Mouse (Mus musculus): ENCODE measurements at regions not wholly inside any gene's neighbourhood (a gene's known extent, or its start where the extent isn't known, plus 50 kb on each side); places are given as distances from the start of the nearest gene placed in this dataset.

DNA sequence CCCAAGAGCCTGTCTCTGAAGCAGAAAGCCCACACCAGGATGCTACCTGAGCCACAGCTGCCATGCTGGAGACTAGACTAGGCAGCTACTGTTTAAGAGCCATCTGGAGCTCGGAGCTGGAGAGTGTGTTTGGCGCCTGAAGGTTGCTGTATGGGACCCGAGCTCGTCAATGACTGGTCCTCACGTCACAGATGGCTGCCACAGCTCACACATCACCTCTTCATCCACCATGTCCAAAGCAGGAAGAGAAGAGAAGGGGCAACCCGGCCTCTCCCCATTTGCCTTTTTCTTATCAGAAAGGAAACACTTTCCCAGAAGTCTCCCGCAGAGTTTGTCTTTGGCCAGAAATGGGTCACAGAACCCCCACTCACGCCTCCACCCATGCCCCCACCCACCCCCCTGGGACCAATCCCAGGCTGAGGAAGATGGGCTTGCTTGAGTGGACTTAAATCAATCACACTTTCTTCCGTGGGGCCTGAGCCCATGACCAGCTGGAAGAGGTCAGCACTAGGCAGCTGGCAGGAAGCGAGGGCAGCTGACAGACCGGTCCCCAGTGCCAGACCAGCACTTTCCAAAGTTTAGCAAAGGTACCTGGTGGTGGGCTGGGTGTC, 53.5 kb upstream of the Ptpn1 start:
- ATAC-seq (ENCODE audit: low FRiP score), result no peak
- H3K4me2 ChIP-seq, result no peak overlapping the region
- no peaks in the 10 kb centered on the region for H3K27me3 ChIP-seq (replicated peaks)
- H3K9me3 ChIP-seq (replicated peaks), result no peaks in the 10 kb centered on the region
- no peak overlapping the region for H3K9ac ChIP-seq (replicated peaks)
- H3K4me3 ChIP-seq (replicated peaks), result no peak overlapping the region
- H3K27ac ChIP-seq (replicated peaks), result no peak overlapping the region
- no peaks in the 10 kb centered on the region for H3K36me3 ChIP-seq
- WGBS, result 73% methylated on average over 11 of the region's 11 CpGs
- no peaks in the 10 kb centered on the region for H3K4me1 ChIP-seq

DNA sequence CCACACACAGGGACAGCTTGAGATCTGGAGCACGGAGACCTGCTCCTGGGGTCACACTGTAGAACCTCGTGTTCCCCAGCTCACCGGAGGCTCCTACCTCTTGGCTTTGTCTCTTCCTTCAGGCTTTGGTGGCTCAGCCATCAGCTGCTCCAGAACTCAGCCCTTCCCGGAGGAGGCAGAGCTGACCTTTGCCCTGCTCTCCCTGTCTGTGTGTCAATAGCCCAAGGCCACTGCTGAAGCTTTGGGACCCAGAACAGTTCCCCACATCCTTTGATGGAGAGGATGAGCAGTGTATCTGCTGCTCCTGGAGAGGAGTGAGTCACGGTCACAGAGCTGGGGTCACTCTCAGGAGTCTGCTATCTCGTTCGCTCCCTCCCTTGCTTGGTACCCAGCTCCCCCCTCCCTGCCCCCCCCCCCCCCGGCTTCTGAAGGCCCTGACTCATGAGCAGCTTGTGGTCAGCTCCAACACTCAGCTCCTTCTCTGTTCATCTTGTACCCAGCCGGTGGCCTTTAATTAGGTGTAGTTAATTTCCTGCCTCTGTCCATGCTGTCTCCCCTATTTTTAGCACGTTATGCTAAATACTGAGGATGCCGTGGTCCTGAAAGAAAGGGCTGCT, 54.5 kb upstream of the Ptpn1 start:
- no peak overlapping the region for H3K4me2 ChIP-seq
- H3K9ac ChIP-seq (replicated peaks), result no peak overlapping the region
- 60% methylated on average over 11 of the region's 11 CpGs for WGBS
- no peak overlapping the region for H3K27ac ChIP-seq (replicated peaks)
- H3K9me3 ChIP-seq (replicated peaks), result no peaks in the 10 kb centered on the region
- H3K4me3 ChIP-seq (replicated peaks), result no peak overlapping the region
- H3K4me1 ChIP-seq, result no peaks in the 10 kb centered on the region
- no peak for ATAC-seq (ENCODE audit: low FRiP score)
- H3K36me3 ChIP-seq, result no peaks in the 10 kb centered on the region
- H3K27me3 ChIP-seq (replicated peaks), result no peaks in the 10 kb centered on the region

DNA sequence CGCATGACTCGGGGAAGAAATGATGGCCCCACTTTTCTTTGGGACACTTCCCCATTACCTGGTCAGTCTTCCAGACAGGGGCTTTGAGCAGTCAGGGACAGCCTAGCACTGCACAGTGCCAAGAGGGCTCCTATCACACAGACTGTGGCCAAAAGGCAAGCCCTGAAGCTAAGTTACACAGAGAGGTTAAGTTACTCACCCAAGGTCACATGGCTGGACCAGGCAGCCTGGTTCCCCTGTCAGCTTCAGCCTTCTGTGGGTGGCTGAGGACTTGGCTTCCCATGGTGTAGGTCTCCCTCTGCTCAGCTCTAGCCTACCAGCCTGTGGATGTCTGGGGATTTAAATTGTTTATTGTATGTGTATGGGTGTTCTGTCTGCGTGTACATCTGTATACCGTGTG, 59.4 kb upstream of the Ptpn1 start:
- no peaks in the 10 kb centered on the region for H3K36me3 ChIP-seq
- H3K9me3 ChIP-seq (replicated peaks), result no peaks in the 10 kb centered on the region
- H3K27ac ChIP-seq (replicated peaks), result no peak overlapping the region
- no peak overlapping the region for H3K4me3 ChIP-seq (replicated peaks)
- ATAC-seq (ENCODE audit: low FRiP score), result no peak
- H3K4me1 ChIP-seq, result no peaks in the 10 kb centered on the region
- no peak overlapping the region for H3K9ac ChIP-seq (replicated peaks)
- WGBS, result 96% methylated on average over 4 of the region's 4 CpGs
- H3K4me2 ChIP-seq, result no peak overlapping the region
- H3K27me3 ChIP-seq (replicated peaks), result no peaks in the 10 kb centered on the region

GRCm38 (mm10) chr2:167870153-167870552, 61.7 kb upstream of the Ptpn1 start:
- ATAC-seq (ENCODE audit: low FRiP score), result no peak

GRCm38 (mm10) chr2:167866751-167867150, 65.1 kb upstream of the Ptpn1 start:
- Histone ChIP-seq H3K27ac (replicated peaks) (no peak overlapping the region), H3K36me3 (no peaks in the 10 kb centered on the region), H3K9me3 (replicated peaks) (no peaks in the 10 kb centered on the region), H3K27me3 (replicated peaks) (no peaks in the 10 kb centered on the region), H3K4me1 (peaks cover 22% of the 10 kb centered on the region), H3K9ac (replicated peaks) (no peak overlapping the region), H3K4me2 (no peak overlapping the region), H3K4me3 (replicated peaks) (no peak overlapping the region)
- WGBS, result 47% methylated on average over 10 of the region's 10 CpGs
- no peak for ATAC-seq (ENCODE audit: low FRiP score)

More at GRCm38 (mm10) chr2:167870153-167870552, 61.7 kb upstream of the Ptpn1 start:
- no peaks in the 10 kb centered on the region for H3K27me3 ChIP-seq (replicated peaks)
- no peaks in the 10 kb centered on the region for H3K36me3 ChIP-seq
- H3K9ac ChIP-seq (replicated peaks), result no peak overlapping the region
- no peaks in the 10 kb centered on the region for H3K9me3 ChIP-seq (replicated peaks)
- H3K4me3 ChIP-seq (replicated peaks), result no peak overlapping the region
- H3K27ac ChIP-seq (replicated peaks), result no peak overlapping the region
- H3K4me1 ChIP-seq, result peaks cover 8% of the 10 kb centered on the region
- H3K4me2 ChIP-seq, result no peak overlapping the region
- 85% methylated on average over 6 of the region's 6 CpGs for WGBS

DNA sequence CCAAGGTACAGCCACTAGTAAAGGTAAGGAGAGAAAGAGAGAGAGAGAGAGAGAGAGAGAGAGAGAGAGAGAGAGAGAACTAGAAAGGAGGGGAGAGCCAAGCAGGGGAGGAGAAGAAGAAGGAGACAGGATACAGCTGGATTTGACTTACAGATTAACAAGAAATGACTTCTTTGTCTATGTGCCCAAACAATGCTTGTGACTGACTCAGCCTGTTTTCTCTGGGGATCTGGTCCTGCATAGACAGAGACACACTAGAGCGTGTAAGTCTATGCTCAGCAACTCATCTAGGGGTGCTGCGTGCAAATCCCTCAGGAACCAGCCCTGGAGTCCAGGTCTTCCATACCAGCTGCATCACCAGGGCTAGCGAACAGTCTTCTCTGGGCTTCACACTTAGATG, 66.3 kb upstream of the Ptpn1 start:
- ATAC-seq (ENCODE audit: low FRiP score), result no peak
- H3K36me3 ChIP-seq, result no peaks in the 10 kb centered on the region
- no peaks in the 10 kb centered on the region for H3K27me3 ChIP-seq (replicated peaks)
- peaks cover 23% of the 10 kb centered on the region for H3K4me1 ChIP-seq
- 91% methylated on average over 3 of the region's 3 CpGs for WGBS
- H3K4me3 ChIP-seq (replicated peaks), result no peak overlapping the region
- no peaks in the 10 kb centered on the region for H3K9me3 ChIP-seq (replicated peaks)
- H3K27ac ChIP-seq (replicated peaks), result no peak overlapping the region
- no peak overlapping the region for H3K9ac ChIP-seq (replicated peaks)
- H3K4me2 ChIP-seq, result no peak overlapping the region

- no peaks in the 10 kb centered on the region for H3K36me3 ChIP-seq
- no peak overlapping the region for H3K9ac ChIP-seq (replicated peaks)
- 74% methylated on average over 7 of the region's 7 CpGs for WGBS
- H3K27me3 ChIP-seq (replicated peaks), result no peaks in the 10 kb centered on the region
- ATAC-seq (ENCODE audit: low FRiP score), result no peak
- no peak overlapping the region for H3K27ac ChIP-seq (replicated peaks)
- H3K9me3 ChIP-seq (replicated peaks), result no peaks in the 10 kb centered on the region
- no peak overlapping the region for H3K4me3 ChIP-seq (replicated peaks)
- H3K4me1 ChIP-seq, result peaks cover 30% of the 10 kb centered on the region
- no peak overlapping the region for H3K4me2 ChIP-seq
Observed at GRCm38 (mm10) chr2:167864672-167865071, 67.2 kb upstream of the Ptpn1 start.

GRCm38 (mm10) chr2:167864228-167864627, 67.6 kb upstream of the Ptpn1 start:
- no peaks in the 10 kb centered on the region for H3K9me3 ChIP-seq (replicated peaks)
- 41% methylated on average over 8 of the region's 8 CpGs for WGBS
- H3K36me3 ChIP-seq, result no peaks in the 10 kb centered on the region
- no peaks in the 10 kb centered on the region for H3K27me3 ChIP-seq (replicated peaks)
- no peak for ATAC-seq (ENCODE audit: low FRiP score)
- peaks cover 30% of the 10 kb centered on the region for H3K4me1 ChIP-seq
- H3K9ac ChIP-seq (replicated peaks), result no peak overlapping the region
- no peak overlapping the region for H3K4me2 ChIP-seq
- H3K4me3 ChIP-seq (replicated peaks), result no peak overlapping the region
- H3K27ac ChIP-seq (replicated peaks), result no peak overlapping the region

GRCm38 (mm10) chr2:167863616-167864015, 68.2 kb upstream of the Ptpn1 start:
- no peaks in the 10 kb centered on the region for H3K9me3 ChIP-seq (replicated peaks)
- H3K4me3 ChIP-seq (replicated peaks), result no peak overlapping the region
- WGBS, result 74% methylated on average over 6 of the region's 6 CpGs
- no peaks in the 10 kb centered on the region for H3K27me3 ChIP-seq (replicated peaks)
- no peaks in the 10 kb centered on the region for H3K36me3 ChIP-seq
- H3K9ac ChIP-seq (replicated peaks), result no peak overlapping the region
- H3K4me2 ChIP-seq, result no peak overlapping the region
- H3K4me1 ChIP-seq, result peaks cover 30% of the 10 kb centered on the region
- no peak overlapping the region; the same call in 1 of the 2 replicates for H3K27ac ChIP-seq (replicated peaks)
- no peak for ATAC-seq (ENCODE audit: low FRiP score)

GRCm38 (mm10) chr2:167861178-167861520, 70.7 kb upstream of the Ptpn1 start:
- Histone ChIP-seq H3K4me3 (replicated peaks) (no peak overlapping the region), H3K9ac (replicated peaks) (no peak overlapping the region), H3K27ac (replicated peaks) (no peak overlapping the region), H3K36me3 (no peaks in the 10 kb centered on the region), H3K9me3 (replicated peaks) (no peaks in the 10 kb centered on the region), H3K4me2 (no peak overlapping the region), H3K27me3 (replicated peaks) (no peaks in the 10 kb centered on the region), H3K4me1 (peaks cover 21% of the 10 kb centered on the region)
- WGBS, result 88% methylated on average over 2 of the region's 2 CpGs
- ATAC-seq (ENCODE audit: low FRiP score), result no peak

DNA sequence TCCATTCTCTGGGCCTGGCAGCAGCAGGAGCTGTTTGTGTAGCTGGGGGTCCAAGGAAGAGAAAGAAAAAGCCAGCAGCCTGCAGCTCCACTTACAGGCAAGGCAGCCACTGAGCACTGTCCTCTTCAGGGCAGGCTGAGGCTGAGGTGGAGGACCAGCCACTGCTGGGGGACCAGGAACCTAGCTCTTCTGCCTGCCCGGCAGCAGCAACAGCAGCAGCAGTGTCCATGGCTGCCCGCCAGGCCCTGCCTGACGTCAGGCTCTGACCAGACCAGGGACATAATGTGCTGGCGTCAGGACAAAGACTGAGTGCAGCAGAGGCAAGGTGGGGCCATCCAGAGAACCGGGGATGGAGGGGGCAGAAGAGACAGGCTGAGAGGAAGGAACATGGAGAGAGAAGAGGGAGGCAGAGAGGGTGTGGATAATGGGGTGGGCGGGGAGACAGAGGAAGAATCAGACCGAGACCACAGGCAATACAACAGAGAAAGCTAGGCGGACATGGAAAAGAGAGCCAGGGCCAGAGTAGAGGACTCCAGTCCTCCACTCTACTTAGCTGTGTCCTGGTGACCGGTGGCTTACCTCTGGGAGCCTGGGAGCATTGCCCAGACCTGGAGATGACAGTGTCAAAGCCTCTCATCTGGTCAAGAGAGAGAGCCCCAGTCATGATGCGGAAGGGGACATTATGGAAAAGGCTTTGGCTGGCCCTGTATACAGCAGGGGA, 71.2 kb upstream of the Ptpn1 start:
- no peaks in the 10 kb centered on the region for H3K9me3 ChIP-seq (replicated peaks)
- H3K4me3 ChIP-seq (replicated peaks), result no peak overlapping the region
- 35% methylated on average over 10 of the region's 10 CpGs for WGBS
- no peak overlapping the region for H3K4me2 ChIP-seq
- ATAC-seq (ENCODE audit: low FRiP score), result peak; percentile 76
- no peak overlapping the region for H3K27ac ChIP-seq (replicated peaks)
- H3K9ac ChIP-seq (replicated peaks), result no peak overlapping the region
- peaks cover 21% of the 10 kb centered on the region for H3K4me1 ChIP-seq
- H3K27me3 ChIP-seq (replicated peaks), result no peaks in the 10 kb centered on the region
- H3K36me3 ChIP-seq, result no peaks in the 10 kb centered on the region

- Histone ChIP-seq H3K9me3 (replicated peaks) (no peaks in the 10 kb centered on the region), H3K4me3 (replicated peaks) (no peak overlapping the region), H3K27ac (replicated peaks) (no peak overlapping the region), H3K4me2 (no peak overlapping the region), H3K4me1 (peaks cover 18% of the 10 kb centered on the region), H3K9ac (replicated peaks) (no peak overlapping the region), H3K36me3 (no peaks in the 10 kb centered on the region), H3K27me3 (replicated peaks) (no peaks in the 10 kb centered on the region)
- 58% methylated on average over 10 of the region's 10 CpGs for WGBS
- no peak for ATAC-seq (ENCODE audit: low FRiP score)
Observed at GRCm38 (mm10) chr2:167859575-167859974, 72.3 kb upstream of the Ptpn1 start.

Measured in neural tube, embryonic 15.5 days (tissue).